Mouse (Mus musculus) skeletal muscle tissue, postnatal 0 days (tissue): ENCODE data around the gene Slc25a53. TPM values are rescaled to one million over a fixed set of nuclear protein-coding genes. Genes with fewer than 3 reads are reported as not detected.

Source experiments
- polyA plus RNA-seq: library from polyadenylated mRNA; unstranded; fragments of >200 nt; fragmentation: Nextera tagmentation; extraction: Ambion mirVana; gene quantifications from 2 replicates; pipeline ENCODE4 v1.2.1, GENCODE M21; 2015

The Slc25a53 gene
- polyA plus RNA-seq = 4.3 TPM in 2 replicates

GRCm38 (mm10) chrX:137038000-137038483 lies at the start of gene Slc25a53:
Gene Slc25a53 (minus strand): TSS chrX:137038302.

GRCm38 (mm10) chrX:137049425-137050225 lies 11.5 kb upstream of the Slc25a53 start, which contains the start of gene Fam199x:
Gene Fam199x (plus strand): TSS chrX:137049594.

GRCm38 (mm10) chrX:136992978-136993547 lies 45.0 kb downstream of the Slc25a53 start, which contains the start of gene Zcchc18:
Gene Zcchc18 (plus strand): TSS chrX:136993155.

GRCm38 (mm10) chrX:136976424-136977084 lies 61.5 kb downstream of the Slc25a53 start, which contains the start of the genes Tmsb15l and Tmsb15b1:
Gene Tmsb15l (minus strand): TSS chrX:136976869.
Gene Tmsb15b1 (minus strand): TSS chrX:136976874.

GRCm38 (mm10) chrX:136975397-136975796 lies 62.7 kb downstream of the Slc25a53 start, which contains the start of gene Tmsb15b2:
Gene Tmsb15b2 (minus strand): TSS chrX:136975497.

Other genes with a start within 250 kb of the Slc25a53 start
- 11.9 and 12.6 TPM in 2 replicates for gene Plp1, start 215.6 kb downstream of the Slc25a53 start, polyA plus RNA-seq
- 0.45 and 0.74 TPM in 2 replicates for gene Rab9b, start 169.5 kb downstream of the Slc25a53 start, polyA plus RNA-seq
- not detected in 2 replicates for gene H2bfm, start 111.0 kb downstream of the Slc25a53 start, polyA plus RNA-seq
- gene Tmsb15b2, start 62.8 kb downstream of the Slc25a53 start, polyA plus RNA-seq = 12.8 and 13.7 TPM in 2 replicates
- 1.4 and 1.5 TPM in 2 replicates for gene Tmsb15l, start 61.4 kb downstream of the Slc25a53 start, polyA plus RNA-seq
- 9.7 and 12.0 TPM in 2 replicates for gene Tmsb15b1, start 61.4 kb downstream of the Slc25a53 start, polyA plus RNA-seq
- 0.33 and 0.34 TPM in 2 replicates for gene Zcchc18, start 45.1 kb downstream of the Slc25a53 start, polyA plus RNA-seq
- gene Fam199x, start 11.3 kb upstream of the Slc25a53 start, polyA plus RNA-seq = 1.9 and 2.6 TPM in 2 replicates
- not detected in 2 replicates for gene Esx1, start 83.8 kb upstream of the Slc25a53 start, polyA plus RNA-seq